Mouse (Mus musculus) midbrain, embryonic 15.5 days (tissue): ENCODE results near the gene Ppp1r12b. TPM values are rescaled to one million over a fixed set of nuclear protein-coding genes. Genes with fewer than 3 reads are reported as not detected.

Experiments used
- ATAC-seq: fragments of 200-750 bp; cut with Nextera tagmentation; replicated peaks from 2 replicates; pipeline ENCODE4 v1.8.0; 2017; ENCODE audit warnings: moderate TSS enrichment
- H3K27ac ChIP-seq: fragments of 300-500 bp; sonication (generic); 2 replicates; pipeline ENCODE4 v1.5.1; 2015; ENCODE audit warnings: mild to moderate bottlenecking, inconsistent platforms
- H3K27me3 ChIP-seq: fragments of 300-500 bp; sonication (generic); replicated peaks from 2 replicates; pipeline ENCODE4 v1.6.1; 2015; ENCODE audit warnings: inconsistent platforms
- H3K36me3 ChIP-seq: fragments of 300-500 bp; sonication (generic); replicated peaks from 2 replicates; pipeline ENCODE4 v1.6.1; 2015; ENCODE audit warnings: inconsistent platforms
- H3K4me1 ChIP-seq: fragments of 300-500 bp; sonication (generic); 2 replicates; pipeline ENCODE4 v1.6.1; 2015; ENCODE audit warnings: inconsistent platforms
- H3K4me2 ChIP-seq: fragments of 300-500 bp; sonication (generic); 2 replicates; pipeline ENCODE4 v1.6.1; 2015; ENCODE audit warnings: inconsistent platforms, mild to moderate bottlenecking, moderate library complexity
- H3K4me3 ChIP-seq: fragments of 300-500 bp; sonication (generic); 2 replicates; pipeline ENCODE4 v1.5.1; 2015; ENCODE audit warnings: mild to moderate bottlenecking, inconsistent platforms
- H3K9ac ChIP-seq: fragments of 300-500 bp; sonication (generic); 2 replicates; pipeline ENCODE4 v1.6.1; 2015; ENCODE audit warnings: mild to moderate bottlenecking, inconsistent platforms
- H3K9me3 ChIP-seq: fragments of 300-500 bp; sonication (generic); 2 replicates; pipeline ENCODE4 v1.6.1; 2016; ENCODE audit warnings: inconsistent platforms
- WGBS: fragments of 180-500 bp; shearing (Covaris S2); methylation state at CpG from one replicate; pipeline ENCODE4 v1.1.7; 2015; ENCODE audit warnings: mixed read lengths; 5-methylcytosine and 5-hydroxymethylcytosine counted together
- microRNA-seq: library from miRNA; unstranded; fragments of <30 nt; microRNA quantifications from one replicate; pipeline ENCODE4, GENCODE M21; 2016
- polyA plus RNA-seq: library from polyadenylated mRNA; unstranded; fragments of >200 nt; fragmentation: Nextera tagmentation; extraction: Ambion mirVana; gene quantifications from 2 replicates; pipeline ENCODE4 v1.2.1, GENCODE M21; 2015

Gene Ppp1r12b
- polyA plus RNA-seq, 1 experiment from 2014 or later, result 15.7 TPM

GRCm38 (mm10) chr1:134706549-134706948, 249.2 kb downstream of the Ppp1r12b start:
- H3K9ac ChIP-seq, result no peak overlapping the region
- WGBS, result 53% methylated on average over 2 of the region's 2 CpGs
- no peaks in the 10 kb centered on the region for H3K9me3 ChIP-seq
- H3K27me3 ChIP-seq, result peaks cover 26% of the 10 kb centered on the region
- ATAC-seq, result no peak
- no peak overlapping the region for H3K4me3 ChIP-seq
- no peaks in the 10 kb centered on the region for H3K36me3 ChIP-seq
- H3K4me1 ChIP-seq, result peaks cover 32% of the 10 kb centered on the region
- H3K4me2 ChIP-seq, result no peak overlapping the region
- H3K27ac ChIP-seq, result no peak overlapping the region

Small RNA genes lying within 50 kb of the gene (microRNA-seq; reads per million reads assigned to microRNA genes)
- not detected for gene Gm22232

Other genes with a start within 250 kb of the Ppp1r12b start
- gene Ube2t, start 6.6 kb upstream of the Ppp1r12b start, polyA plus RNA-seq, result 10.4 and 11.9 TPM in 2 replicates
- 0.77 and 1.0 TPM in 2 replicates for gene Lgr6, start 149.3 kb upstream of the Ppp1r12b start, polyA plus RNA-seq
- gene Ptpn7, start 176.8 kb upstream of the Ppp1r12b start, polyA plus RNA-seq, result 0.34 and 0.50 TPM in 2 replicates
- gene Arl8a, start 190.9 kb upstream of the Ppp1r12b start, polyA plus RNA-seq, result 401 and 406 TPM in 2 replicates
- 0.87 and 1.2 TPM in 2 replicates for gene Gpr37l1, start 211.7 kb upstream of the Ppp1r12b start, polyA plus RNA-seq